Mouse (Mus musculus) cerebellum, postnatal 36 days (tissue): ENCODE measurements around the gene Slc25a53.
"Not testable (repeated sequence)": the region's sequence is repeated elsewhere in the genome, so short reads cannot be mapped to it uniquely, and the experiment has no call there.

Source experiments
- DNase-seq, 2 experiments: peaks; one replicate each; pipeline ENCODE4 v3.0.0; 2021 to 2022; ENCODE audit warnings: mixed read lengths in 2 of 2

Gene Slc25a53

DNA sequence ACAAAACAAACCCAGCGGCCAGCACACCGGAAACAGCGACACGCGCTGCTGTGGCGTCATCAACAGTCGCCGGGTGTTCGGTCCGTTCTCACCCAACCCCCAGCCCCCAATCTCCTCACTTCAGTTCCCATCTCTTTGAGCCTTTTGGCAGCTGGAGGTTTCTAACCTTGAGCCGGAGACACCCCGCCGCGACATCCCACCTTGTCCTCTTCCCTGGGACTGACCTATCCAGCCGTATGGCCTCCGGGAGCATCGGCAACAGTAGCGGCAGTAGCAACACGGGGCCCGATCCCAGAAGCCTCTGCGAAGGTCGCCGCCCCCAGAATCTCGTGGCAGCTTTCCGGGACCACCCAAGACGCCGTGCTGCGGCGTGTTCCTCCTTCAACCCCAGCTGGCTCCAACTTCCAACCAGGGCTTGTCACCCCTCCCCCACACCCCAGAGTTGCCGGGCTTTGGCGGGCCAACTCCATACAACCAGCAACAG is at the start of gene Slc25a53:
Gene Slc25a53, minus strand, starts transcription at position 303 of the 484 bp plus-strand sequence.
- peak; percentile 81 for DNase-seq

DNA sequence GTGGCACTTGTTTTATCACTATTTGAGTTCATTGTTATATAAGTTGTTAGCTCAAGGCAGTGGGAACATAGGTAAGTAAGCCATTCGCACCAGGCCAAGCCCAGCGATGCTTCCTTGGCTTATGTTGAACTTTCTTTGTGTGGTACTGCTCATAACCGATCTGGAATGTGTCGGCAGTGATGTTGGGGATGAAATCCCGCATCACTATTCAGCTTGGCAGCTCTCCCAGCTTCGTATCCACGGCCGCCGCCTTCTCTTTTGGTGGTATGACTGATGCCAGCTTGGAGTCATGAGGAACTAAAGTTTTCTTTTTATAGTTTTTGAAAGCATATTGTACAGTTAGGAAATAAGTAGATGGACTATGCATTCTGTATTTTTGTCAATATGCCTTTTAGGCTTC is 25.1 kb upstream of the Slc25a53 start:
- no peak for DNase-seq

DNA sequence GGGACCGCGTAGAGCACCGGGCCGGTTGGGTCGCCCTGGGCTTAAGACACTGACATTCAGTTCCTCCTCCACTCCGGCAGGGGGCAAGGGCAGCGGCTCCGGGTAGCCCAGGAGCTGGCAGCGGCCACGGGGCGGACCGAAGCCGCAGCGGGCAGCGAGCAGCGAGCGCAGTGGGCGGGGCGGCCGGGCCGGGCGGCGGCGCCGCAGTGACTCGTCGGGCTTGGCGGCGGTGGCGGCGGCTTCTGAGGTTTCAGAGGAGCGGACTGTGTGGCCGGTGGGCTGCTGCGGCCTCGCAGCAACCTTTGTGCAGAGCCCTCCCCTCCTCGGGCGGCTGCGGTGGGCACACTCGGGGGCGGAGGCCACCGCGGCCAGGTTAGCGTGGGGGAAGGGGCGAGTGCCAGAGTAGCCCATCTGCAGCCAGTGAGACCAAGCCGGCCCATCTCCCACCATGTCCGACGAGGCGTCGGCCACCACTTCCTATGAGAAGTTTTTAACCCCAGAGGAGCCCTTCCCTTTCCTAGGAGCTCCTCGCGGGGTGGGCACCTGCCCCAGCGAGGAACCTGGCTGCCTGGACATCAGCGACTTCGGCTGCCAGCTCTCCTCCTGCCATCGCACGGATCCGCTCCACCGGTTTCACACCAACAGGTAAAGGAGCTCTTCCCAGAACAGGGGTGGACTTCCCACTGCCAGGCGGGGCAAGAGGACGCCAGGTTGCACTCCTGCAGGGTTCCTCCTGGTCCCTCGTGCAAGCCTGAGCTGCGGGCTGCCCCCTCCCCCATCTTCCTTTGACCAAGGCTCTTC is 11.5 kb upstream of the Slc25a53 start, which contains the start of gene Fam199x:
Gene Fam199x, plus strand, starts transcription at position 170 of the 801 bp plus-strand sequence.
- peak; percentile 74 to 81 for DNase-seq

DNA sequence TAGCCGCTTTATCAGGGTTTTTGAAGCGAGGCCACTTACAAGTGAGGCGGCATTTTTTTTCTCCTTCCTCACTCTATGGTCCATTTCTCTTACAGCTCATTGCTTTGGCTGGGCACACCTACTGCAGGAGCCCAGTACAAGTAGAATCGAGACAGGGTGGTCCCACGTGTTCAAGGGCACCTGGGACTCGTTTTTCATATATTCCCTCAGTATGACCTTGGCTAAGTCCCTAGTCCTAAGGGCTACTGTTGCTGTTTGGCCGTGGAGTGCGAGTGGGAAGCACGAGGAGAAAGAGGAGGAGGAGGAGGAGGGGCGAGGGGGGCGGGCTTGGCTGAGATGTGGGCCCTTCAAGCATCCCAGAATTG is 10.9 kb upstream of the Slc25a53 start:
- DNase-seq, result no peak

DNA sequence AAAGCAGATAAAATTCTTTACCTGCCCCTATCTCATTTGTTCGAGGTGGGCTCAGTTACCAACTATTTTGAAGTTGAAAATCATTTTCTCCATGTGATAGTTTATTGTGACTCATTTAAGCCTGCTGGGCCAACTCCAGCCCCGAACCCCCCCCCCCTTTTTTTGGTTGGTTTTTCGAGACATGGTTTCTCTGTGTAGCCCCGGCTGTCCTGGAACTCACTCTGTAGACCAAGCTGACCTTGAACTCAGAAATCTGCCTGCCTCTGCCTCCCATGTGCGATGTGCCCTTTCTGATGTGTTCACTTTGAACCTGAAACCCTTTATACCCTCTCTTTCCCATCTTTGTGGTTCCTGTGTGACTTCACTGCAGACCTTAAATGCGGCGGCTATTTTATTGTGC is 400 bp upstream of the Slc25a53 start:
- DNase-seq, result no peak

DNA sequence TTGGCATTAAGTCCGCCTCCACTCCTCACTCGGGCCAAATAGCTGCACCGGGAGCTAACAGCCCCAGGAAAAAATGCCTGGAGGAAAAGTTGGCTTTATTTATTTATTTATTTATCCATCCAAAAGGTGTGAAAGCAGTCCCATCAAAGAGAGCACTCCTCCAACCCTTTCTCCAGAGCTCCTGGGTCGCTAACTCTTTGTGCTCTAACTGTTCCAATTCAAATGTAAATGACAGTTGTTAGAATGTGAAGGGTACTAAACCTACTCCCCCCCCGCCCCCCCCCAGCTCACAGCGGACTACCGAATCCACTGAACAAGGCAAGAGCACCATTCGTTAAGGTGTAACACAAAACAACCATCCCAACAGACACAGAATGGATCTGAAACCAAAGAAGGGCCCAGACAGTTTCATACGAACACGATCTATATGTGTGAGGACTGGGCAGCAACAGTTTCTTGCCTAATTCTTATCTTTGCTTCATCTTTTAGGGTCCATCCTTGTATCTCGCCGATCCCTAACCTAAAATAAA is 567 bp downstream of the Slc25a53 start:
- DNase-seq, result no peak

DNA sequence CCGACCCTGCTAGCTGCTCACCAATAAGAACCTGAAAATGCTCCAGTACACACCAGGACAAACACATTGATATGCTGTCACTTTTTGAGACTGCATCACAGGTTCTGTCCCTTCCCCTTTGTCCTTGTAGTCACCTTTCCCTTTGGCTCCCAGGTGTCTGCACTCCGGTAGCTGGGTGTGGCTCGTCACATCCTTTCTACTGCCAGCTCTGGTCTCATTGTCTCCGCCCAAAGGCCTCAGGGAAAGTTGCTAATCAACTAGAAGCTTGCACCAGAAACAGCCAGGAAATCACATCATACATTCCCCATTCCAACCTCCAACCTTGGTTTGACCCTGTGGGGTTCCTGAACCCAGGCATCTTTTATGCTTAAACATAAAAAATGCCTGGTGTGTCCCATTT is 3.8 kb downstream of the Slc25a53 start:
- DNase-seq, result no peak

DNA sequence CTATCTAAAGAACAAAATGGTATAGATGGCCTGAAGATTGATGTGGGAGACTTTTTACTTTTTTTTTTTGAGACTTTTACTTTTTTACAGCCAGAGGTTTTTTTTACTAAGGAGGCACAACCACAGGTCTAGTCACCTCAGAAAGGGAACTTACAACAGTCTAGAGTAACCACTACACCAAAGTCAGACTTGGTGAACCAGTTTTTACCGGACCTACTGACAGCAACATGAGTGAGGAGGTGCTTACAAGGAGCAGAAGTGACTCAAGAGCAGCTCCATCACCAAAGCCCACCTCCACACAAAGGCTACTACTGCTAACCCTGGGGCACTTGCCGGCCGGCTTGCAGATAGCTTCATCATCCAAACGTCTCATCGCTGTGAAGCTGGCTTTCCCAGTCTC is 6.4 kb downstream of the Slc25a53 start:
- DNase-seq, result no peak

DNA sequence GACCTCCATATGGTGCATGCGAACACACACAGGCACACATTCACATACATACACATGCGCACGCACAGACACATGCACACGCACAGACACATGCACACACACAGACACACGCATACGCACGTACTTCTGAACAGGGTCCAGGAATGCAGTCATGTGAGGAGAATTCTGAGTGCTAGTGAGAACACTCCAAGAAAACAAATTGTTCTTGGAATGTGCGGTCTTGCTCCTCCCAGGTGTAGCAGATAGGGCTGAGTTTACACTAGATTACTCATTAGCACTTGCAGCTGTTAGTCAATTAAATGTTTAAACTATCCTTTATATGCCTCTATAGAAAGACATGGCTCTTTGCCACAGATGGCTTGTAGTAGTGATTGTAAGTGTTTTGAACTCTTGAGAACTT is 7.2 kb downstream of the Slc25a53 start:
- no peak for DNase-seq

DNA sequence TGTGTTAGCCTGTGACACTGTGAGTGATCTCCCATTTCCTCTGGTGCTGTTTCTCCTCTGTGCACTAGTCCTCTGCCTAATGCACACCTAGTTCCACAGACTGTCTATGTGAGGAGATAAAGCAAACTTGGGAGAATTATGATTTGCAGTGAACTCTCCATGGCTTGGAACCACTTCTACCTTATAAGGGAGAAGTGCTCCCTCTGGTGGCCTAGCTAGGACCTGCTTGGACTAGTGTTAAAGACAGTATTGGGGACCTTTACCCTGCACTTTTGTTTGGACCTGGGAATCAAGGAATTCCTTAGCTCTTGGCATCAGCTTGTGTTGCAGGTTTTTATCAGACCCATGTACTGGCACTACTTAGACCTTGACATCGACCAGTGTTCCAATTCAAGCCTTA is 18.8 kb downstream of the Slc25a53 start:
- DNase-seq, result peak; percentile 59 to 70

DNA sequence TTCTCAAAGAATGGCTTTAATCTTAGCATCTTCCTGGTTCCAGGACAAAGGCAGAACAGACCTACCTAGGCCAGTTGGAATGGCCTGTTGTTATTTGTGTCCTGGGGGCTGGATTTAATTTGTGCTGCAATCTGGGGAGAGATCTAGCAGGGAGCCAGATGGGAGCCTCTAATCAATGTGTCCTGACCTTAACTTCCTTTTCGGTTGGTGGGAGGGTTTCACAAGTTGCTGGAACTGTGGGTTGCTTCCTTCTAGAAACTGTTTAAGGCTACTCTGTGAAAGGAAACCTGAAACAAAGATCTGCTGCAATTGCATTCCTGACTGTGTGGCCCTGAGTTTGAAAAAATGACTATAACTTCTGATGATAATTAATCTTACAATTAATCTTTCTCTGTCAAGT is 20.4 kb downstream of the Slc25a53 start:
- no peak for DNase-seq

DNA sequence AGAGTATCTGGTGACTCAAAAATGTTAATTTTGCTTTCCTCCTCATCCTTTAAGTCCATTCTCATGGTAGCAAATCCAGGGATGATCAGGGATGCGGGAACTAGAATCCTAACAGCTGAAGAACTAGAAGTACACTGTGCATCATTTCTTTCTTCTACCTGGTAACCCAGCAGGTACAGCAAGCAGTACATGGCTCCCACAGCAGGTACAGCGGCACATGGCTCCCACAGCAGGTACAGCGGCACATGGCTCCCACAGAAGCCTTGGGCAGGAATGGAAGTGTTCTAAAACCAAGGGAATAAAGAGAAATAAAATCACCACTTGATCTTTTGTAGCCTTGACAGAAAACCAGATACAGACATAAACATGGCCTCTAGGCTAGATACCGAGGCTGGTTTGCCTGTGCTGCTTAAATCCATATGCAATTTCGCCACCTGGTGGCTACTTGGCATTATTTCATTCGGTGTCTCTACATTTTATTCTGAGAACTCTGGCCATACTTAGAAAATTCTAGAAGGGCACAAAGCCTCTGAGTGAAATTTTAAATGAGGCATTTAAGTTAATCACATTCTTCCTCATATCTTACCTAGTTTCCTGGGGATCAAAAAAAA is 22.9 kb downstream of the Slc25a53 start:
- DNase-seq, result peak; percentile 56 to 62

DNA sequence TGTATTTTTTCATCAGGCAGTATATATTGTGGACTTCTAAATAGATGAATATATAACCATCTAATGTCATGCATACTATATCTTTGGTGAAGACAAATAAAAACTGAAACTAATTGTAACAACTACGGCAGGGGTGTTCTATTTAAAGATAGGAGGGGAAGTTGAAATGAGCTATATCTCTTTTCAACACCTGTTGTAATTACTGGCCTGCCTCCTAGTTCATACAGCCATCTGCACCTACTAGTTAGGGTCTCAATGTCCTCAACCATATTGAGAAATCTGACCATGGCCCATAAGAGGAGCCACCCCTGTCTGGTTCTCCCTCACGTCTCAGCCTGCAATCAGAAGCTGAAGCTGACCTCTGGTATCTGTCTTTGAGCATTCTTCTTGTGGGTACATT is 41.8 kb downstream of the Slc25a53 start:
- no peak for DNase-seq

DNA sequence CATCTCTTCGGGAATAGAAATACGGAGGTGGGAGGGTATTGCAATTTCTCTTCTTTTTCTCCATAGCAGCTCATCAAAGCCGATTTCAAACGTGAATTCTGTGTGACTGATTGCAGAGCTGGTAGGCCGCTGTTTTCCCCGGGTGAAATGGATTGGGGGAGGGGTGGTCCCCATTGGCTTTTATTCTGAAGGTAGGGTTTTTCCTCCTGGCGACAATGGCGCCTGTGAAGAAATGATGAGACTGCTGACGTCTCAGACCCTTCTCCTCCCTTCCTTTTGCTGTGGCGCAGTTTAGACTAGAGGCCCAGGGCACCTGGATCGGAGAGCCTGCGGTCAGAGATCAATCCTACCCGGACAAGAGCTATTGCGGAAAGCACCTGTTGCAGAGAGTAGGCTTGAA is 44.5 kb downstream of the Slc25a53 start:
- DNase-seq, result peak; percentile 18 to 41

DNA sequence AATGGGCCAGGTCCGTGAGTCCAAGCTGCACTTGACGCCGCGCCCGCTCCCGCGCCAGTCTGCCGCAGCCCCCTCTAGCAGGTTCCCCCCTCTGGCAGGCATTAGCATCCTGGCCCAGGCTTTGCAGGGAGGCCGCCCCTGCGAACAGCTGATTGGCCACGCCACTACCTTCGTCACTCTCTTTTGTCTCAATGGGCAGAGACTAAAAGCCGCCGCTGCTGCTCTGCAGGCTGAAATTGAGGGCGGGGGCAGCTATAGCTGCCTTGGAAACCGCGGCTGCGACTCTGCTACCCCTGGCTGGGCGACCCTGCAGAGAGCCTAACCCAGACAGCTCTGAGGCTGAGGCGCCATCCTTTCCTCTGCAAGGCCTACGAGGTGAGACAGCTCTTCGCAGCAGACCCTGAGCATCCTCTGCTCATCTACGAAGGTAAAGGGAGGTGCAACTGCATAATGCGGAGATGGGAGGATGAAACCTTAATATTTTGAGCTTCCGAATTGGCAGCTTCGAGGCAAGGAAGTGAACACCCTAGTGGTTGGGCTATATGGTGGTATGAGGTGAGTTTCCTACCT is 45.0 kb downstream of the Slc25a53 start, which contains the start of gene Zcchc18:
Gene Zcchc18, plus strand, starts transcription at position 178 of the 570 bp plus-strand sequence.
- DNase-seq, result peak; percentile 81 to 82

DNA sequence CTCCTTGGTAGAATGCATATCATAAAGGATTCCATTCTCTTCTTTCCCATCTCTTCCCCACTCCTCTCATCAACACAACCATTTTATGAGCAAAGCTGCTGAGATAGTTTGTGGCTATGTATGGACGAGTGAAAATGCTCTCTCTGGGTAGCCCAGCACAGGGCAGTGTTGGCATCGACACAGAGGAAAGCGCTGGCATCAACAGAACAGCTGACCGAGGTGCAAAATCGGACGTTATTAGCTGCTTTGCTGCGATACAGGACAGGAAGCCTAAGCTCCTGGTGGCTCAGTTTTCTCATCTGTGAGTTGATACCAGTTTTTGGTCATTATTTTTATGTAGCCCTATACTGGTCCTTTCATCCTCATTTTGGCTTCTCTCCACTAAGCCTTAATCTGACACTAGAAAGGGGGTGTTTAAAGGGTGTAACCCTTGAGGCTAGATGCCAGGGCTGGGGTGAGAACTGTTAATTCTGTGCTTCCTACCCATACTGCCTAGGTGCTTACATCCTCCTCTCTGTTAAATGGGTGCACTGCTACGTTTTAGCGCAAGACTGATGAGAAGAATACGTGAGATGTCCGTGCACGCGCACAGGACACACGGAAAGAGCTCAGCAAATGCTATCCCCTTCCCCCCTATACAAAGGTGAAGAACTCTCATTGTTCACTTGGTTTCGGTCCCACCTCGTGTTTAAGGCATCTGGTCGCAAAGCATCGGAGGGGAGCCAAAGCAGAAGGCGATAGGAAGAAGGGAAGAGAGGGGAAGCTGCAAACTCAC is 45.7 kb downstream of the Slc25a53 start:
- DNase-seq, result peak; percentile 28 to 41

DNA sequence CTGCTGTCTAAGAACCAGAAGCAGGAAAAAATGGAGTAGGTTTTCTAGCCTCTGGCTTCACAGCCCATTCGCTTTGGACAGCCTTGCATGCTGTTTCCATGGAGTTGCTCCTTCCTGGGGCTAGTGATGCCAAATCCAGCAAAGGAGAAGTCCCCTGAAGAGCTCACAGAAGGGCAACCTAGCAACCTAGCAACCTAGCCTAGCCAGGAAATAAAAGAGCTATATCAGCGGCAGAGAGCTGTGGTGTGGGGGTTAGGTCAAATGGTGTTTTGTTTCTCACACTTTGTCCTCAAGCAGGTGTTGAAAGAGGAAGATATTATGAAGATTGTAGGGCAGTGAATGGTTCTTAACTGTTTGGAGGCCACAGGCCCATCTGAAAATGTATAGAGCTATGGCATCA is 46.8 kb downstream of the Slc25a53 start:
- DNase-seq, result peak in 1 of 2 experiments; percentile 9

DNA sequence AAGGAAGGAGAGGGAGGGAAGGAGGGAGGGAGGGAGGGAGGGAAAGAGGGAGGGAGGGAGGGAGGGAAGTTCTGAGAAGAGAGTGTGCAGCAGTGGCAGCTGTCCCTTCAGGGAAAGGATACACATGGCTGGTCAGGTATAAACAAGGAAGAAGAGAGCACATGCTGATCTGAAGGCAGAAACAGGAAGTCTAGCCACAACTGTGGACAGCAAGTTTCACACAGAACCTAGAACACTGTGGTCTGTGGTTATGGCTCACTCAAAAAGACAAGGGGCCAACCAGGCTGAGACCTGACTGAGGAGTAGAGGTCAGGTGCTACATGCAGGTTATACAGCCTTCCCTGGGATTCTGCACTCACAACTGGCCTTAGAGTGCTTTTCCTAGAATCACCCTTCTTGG is 52.1 kb downstream of the Slc25a53 start:
- no peak for DNase-seq

DNA sequence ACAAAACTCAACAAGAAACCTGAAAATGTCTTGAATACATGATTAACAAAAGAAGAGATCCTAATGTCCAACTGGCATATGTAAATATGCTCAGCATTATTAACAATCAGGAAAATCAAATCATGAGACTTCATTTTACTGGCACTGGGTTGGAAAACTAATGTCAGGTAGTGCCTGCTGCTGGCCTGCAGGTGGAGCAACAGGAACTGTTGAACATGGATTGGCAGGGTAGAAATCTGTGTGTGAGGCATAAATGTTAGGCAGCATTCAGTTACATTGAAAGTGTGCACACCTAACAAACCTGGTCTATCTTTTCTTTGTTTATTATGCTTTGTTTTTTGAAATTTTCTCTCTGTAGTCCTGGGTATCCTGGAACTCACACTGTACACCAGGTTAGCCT is 59.5 kb downstream of the Slc25a53 start:
- peak; percentile 19 to 26 for DNase-seq

DNA sequence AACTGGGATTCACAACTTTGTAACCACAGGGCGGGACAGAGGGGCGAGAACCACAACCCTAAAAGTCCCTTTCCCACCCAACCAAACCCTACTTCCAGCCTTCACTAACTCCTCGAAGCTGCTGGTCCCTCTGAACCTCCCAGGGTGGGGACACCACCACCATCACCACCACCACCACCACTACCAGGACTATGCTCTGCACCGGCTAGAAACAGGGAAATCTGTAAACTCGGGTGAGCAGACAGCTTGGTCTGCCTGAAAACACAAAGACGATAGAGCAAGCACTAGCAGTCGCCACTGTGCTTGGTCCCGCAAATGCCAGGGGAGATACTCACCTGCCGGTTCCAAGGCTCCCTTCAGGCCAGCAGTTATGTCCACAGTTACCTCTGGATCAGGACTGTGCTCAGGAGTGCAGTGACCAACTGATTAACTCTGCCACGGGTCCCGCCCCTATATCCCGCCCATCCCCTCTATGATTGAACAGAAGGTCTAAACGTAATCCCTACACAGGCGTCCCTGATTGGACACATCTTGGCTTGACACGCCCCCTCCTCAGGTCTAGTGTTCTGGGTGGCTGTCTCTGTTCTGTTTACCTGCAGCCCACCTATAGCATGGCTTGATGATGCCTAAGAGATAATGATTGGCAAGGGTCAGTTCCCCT is 61.5 kb downstream of the Slc25a53 start, which contains the start of the genes Tmsb15l and Tmsb15b1:
Gene Tmsb15l, minus strand, starts transcription at position 446 of the 661 bp plus-strand sequence.
Gene Tmsb15b1, minus strand, starts transcription at position 451 of the 661 bp plus-strand sequence.
- peak; percentile 51 to 78 for DNase-seq

DNA sequence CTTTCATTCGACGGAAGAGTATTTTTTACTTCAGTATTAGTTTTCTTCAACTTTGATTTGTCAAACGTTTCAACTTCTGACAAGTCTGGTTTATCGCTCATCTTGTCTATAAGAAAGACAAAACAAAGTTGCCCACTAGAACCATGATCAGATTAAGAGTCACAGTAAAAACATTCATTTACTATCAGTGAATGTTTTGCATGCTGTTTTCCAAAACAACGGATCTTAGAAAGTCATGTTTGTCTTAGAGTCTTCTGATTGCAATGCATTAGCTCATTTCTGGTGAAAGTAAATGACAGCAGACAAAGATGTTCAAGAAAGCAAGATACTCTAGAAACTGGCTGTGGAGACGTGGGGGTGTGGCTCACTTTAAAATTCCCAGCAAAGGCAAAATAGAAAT is 62.7 kb downstream of the Slc25a53 start, which contains the start of gene Tmsb15b2:
Gene Tmsb15b2, minus strand, starts transcription at position 101 of the 400 bp plus-strand sequence.
- DNase-seq, result not testable (repeated sequence)

DNA sequence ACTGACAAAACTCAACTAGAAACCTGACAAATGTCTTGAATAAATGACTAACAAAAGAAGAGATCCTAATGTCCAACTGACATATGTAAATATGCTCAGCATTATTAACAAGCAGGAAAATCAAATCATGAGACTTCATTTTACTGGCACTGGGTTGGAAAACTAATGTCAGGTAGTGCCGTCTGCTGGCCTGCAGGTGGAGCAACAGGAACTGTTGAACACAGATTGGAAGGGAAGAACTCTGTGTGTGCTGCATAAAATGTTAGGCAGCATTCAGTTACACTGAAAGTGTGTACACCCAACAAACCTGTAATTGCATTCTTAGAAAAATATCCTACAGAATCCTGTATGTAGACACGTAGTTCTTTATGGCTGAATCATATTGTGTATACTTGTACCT is 78.4 kb downstream of the Slc25a53 start:
- DNase-seq, result peak; percentile 22 to 23
